Mouse (Mus musculus) embryo, embryonic 9.5 days (tissue): ENCODE data around the gene Pttg1.

ENCODE experiments used
- DNase-seq: peaks from one replicate; pipeline ENCODE4 v3.0.0-alpha.2; 2017; ENCODE audit errors: extremely low spot score

Gene Pttg1

GRCm38 (mm10) chr11:43425824-43426413, at the start of gene Pttg1:
Gene Pttg1 (minus strand): TSS chr11:43426251.
- peak; percentile 78 for DNase-seq

- peak; percentile 50 for DNase-seq
Observed at GRCm38 (mm10) chr11:43474225-43474774, 48.2 kb upstream of the Pttg1 start, which contains the start of gene C1qtnf2. Gene C1qtnf2 (plus strand): TSS chr11:43474276.

GRCm38 (mm10) chr11:43473635-43474224, 47.7 kb upstream of the Pttg1 start:
- no peak for DNase-seq

GRCm38 (mm10) chr11:43473115-43473514, 47.1 kb upstream of the Pttg1 start:
- no peak for DNase-seq

GRCm38 (mm10) chr11:43470881-43471820, 45.1 kb upstream of the Pttg1 start:
- no peak for DNase-seq

- no peak for DNase-seq
Observed at GRCm38 (mm10) chr11:43470118-43470517, 44.1 kb upstream of the Pttg1 start.

GRCm38 (mm10) chr11:43463204-43463603, 37.2 kb upstream of the Pttg1 start:
- no peak for DNase-seq

GRCm38 (mm10) chr11:43452266-43452665, 26.2 kb upstream of the Pttg1 start:
- no peak for DNase-seq

- DNase-seq: no peak
Observed at GRCm38 (mm10) chr11:43451322-43451721, 25.3 kb upstream of the Pttg1 start.

GRCm38 (mm10) chr11:43449916-43450315, 23.9 kb upstream of the Pttg1 start:
- no peak for DNase-seq

GRCm38 (mm10) chr11:43443183-43443582, 17.1 kb upstream of the Pttg1 start:
- no peak for DNase-seq

- no peak for DNase-seq
Observed at GRCm38 (mm10) chr11:43441121-43441520, 15.1 kb upstream of the Pttg1 start.

GRCm38 (mm10) chr11:43434024-43434407, 8.0 kb upstream of the Pttg1 start:
- no peak for DNase-seq

- DNase-seq: peak; percentile 77
Observed at GRCm38 (mm10) chr11:43433254-43434023, 7.4 kb upstream of the Pttg1 start, which contains the start of gene Slu7. Gene Slu7 (plus strand): TSS chr11:43433744.

- no peak for DNase-seq
Observed at GRCm38 (mm10) chr11:43426414-43426884, 398 bp upstream of the Pttg1 start.

GRCm38 (mm10) chr11:43425166-43425709, 813 bp downstream of the Pttg1 start:
- DNase-seq: no peak

- no peak for DNase-seq
Observed at GRCm38 (mm10) chr11:43424386-43424785, 1.7 kb downstream of the Pttg1 start.

GRCm38 (mm10) chr11:43417201-43417600, 8.8 kb downstream of the Pttg1 start:
- DNase-seq: no peak

GRCm38 (mm10) chr11:43412771-43413451, 13.1 kb downstream of the Pttg1 start:
- peak; percentile 76 for DNase-seq

GRCm38 (mm10) chr11:43411413-43411812, 14.6 kb downstream of the Pttg1 start:
- DNase-seq: peak; percentile 73
